Mouse (Mus musculus) adrenal gland, postnatal 25 days (tissue): Measurements from ENCODE around the gene Tmem125. TPM values are rescaled to one million over a fixed set of nuclear protein-coding genes. Genes with fewer than 3 reads are reported as not detected.
"Not testable (repeated sequence)": the region's sequence is repeated elsewhere in the genome, so short reads cannot be mapped to it uniquely, and the experiment has no call there.

Experiments used
- DNase-seq: peaks from one replicate; pipeline ENCODE4 v3.0.0; 2021; ENCODE audit warnings: mixed read lengths
- total RNA-seq: library from RNA; stranded (reverse); gene quantifications from 2 replicates; pipeline ENCODE4 v1.2.3, GENCODE M21; 2021

The Tmem125 gene
- total RNA-seq, 1 experiment from 2014 or later = not detected

GRCm38 (mm10) chr4:118535610-118536009 is 8.2 kb downstream of the Tmem125 start:
- no peak for DNase-seq

- DNase-seq = no peak
Observed at GRCm38 (mm10) chr4:118533605-118534004, 10.2 kb downstream of the Tmem125 start.

GRCm38 (mm10) chr4:118533156-118533555 is 10.7 kb downstream of the Tmem125 start:
- DNase-seq = no peak

GRCm38 (mm10) chr4:118532663-118533062 is 11.2 kb downstream of the Tmem125 start:
- DNase-seq = no peak

- DNase-seq = no peak
Observed at GRCm38 (mm10) chr4:118527720-118528119, 16.1 kb downstream of the Tmem125 start.

- no peak for DNase-seq
Observed at GRCm38 (mm10) chr4:118527335-118527681, 16.5 kb downstream of the Tmem125 start.

- DNase-seq = no peak
Observed at GRCm38 (mm10) chr4:118526408-118527334, 17.2 kb downstream of the Tmem125 start, which contains the start of gene 2610528J11Rik. TSS of gene 2610528J11Rik (plus strand) at chr4:118526999.

- no peak for DNase-seq
Observed at GRCm38 (mm10) chr4:118525779-118526178, 18.1 kb downstream of the Tmem125 start.

GRCm38 (mm10) chr4:118523976-118524375 is 19.9 kb downstream of the Tmem125 start:
- DNase-seq = no peak

GRCm38 (mm10) chr4:118522248-118522647 is 21.6 kb downstream of the Tmem125 start:
- no peak for DNase-seq

GRCm38 (mm10) chr4:118518208-118518607 is 25.6 kb downstream of the Tmem125 start:
- DNase-seq = no peak

- DNase-seq = no peak
Observed at GRCm38 (mm10) chr4:118517497-118518146, 26.2 kb downstream of the Tmem125 start.

- no peak for DNase-seq
Observed at GRCm38 (mm10) chr4:118516699-118517496, 26.9 kb downstream of the Tmem125 start.

- no peak for DNase-seq
Observed at GRCm38 (mm10) chr4:118509050-118509449, 34.8 kb downstream of the Tmem125 start.

GRCm38 (mm10) chr4:118507171-118507570 is 36.7 kb downstream of the Tmem125 start:
- DNase-seq = not testable (repeated sequence)

GRCm38 (mm10) chr4:118505551-118505950 is 38.3 kb downstream of the Tmem125 start:
- no peak for DNase-seq

GRCm38 (mm10) chr4:118500792-118501191 is 43.1 kb downstream of the Tmem125 start:
- no peak for DNase-seq

- no peak for DNase-seq
Observed at GRCm38 (mm10) chr4:118500171-118500724, 43.6 kb downstream of the Tmem125 start.
